Mouse (Mus musculus): Measurements from ENCODE around the gene Adss. TPM values are rescaled to one million over a fixed set of nuclear protein-coding genes. Genes with fewer than 3 reads are reported as not detected.

Gene Adss
- total RNA-seq, 2 experiments from 2014 or later = 14.4 to 21.2 TPM

DNA sequence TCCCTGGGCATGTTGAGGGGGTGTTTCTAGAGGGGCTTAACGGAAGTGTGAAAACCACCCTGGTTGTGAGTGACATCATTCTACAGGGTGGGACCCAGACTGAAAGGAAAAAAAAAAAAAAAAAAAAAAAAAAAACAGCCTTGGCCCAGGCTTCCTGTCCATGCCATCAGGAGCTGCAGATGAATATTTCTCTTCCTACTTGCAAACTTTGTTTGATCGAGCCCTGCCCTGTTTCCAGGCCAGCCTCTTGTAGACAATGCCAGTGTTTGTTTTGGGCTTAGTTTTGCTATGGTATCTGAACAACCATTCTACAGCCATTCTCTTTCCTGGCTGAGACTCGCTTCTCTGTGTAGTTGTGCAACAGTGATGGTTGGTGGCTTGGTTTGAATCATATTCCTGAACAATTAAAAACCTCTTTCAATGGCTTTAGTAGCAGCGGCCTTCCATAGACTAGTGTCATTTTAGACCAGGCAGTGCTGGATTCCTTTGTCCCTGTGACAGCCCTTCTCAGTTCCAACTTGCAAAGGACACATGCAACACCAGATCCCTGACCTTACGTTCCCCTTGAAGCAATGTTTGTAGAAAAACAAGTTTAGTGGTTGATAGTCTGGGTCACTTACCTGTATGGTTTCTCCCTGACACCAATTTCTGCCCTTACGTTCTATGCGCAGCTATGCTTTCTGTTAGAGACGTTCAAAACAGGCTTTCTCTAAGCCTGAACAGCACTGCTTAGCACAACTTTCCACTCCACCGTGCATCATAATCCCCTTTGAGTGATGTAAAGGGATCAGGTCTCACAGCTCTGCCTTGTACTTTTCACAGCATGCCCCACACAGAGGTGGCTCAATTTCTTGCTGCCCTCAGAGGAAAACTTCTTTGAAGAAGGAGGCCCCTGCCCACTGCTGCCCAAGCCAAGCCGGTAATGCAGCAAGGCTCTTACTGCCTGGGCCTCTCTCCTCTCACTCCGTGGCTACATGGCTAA lies 67.0 kb downstream of the Adss start, which contains the start of gene 1700016C15Rik:
Gene 1700016C15Rik (plus strand): TSS at position 772 of the 982 bp plus-strand sequence.
- DNase-seq = no peak

DNA sequence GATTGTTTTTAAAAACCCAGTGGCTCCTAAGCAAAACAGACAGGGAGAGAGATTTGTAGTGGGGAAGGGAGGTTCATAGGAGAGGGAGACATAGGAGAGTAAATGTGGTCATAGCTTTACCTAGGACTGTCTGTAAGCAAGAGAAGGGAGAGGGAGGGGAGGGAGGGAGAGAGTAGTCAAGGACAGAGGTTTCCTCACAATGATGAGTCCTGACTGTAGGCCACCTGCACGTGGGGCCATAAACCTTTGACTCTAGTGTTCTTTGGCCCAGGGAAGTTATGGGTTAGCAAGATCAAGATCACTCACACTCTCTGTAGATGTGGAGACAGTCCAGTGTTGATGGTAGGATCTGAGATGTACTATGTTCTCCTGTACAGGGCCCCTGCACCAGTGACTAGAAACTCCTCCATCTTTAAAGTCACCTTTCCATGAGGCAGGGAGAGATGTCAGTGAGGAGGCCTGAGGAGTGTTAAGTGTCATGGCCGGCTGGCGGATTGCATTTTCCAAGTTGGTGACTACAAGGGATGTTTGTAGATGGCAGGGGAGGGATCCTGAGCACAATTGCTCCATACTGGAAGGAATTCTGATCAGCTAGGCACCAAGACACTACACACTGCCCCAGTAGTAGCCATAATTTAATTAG lies 68.3 kb downstream of the Adss start:
- no peak for DNase-seq

DNA sequence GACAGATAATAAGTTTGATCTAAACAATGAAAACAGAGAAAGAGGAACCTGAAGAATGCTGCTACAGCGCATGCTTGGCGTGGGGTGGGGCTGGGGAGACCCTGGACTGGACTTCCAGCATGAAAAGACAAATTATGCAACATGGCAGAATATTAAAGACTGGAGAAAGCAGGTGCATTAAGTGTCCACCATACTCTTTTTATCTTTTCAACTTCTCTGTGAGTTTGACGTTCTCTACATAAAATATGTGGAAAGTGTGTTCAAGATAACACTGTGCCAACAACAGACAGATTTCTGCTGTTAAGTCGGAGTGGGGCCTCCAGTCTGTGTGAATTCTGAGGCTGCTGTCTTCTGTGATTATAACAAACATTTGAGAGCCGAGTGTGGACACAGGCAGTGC lies 69.4 kb downstream of the Adss start:
- no peak for DNase-seq

DNA sequence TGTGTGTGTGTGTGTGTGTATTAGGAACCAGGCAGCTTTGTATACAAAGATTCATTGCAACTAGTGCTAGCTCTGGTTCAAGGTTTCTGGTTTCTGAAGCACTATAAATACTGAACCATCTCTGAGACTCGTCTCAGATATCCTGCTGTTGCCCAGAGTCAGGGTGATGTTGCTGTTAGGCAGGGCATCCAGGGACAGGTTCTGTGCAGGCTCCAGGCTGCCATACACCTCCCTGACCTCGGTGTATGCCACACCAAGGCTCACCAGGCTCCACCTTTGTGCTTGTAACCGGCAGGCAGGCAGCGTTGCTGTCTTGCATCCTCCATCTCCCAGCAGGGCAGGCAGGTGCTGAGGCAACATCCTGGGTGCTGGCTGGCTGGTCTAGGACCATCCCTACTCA lies 72.5 kb downstream of the Adss start:
- DNase-seq = no peak

DNA sequence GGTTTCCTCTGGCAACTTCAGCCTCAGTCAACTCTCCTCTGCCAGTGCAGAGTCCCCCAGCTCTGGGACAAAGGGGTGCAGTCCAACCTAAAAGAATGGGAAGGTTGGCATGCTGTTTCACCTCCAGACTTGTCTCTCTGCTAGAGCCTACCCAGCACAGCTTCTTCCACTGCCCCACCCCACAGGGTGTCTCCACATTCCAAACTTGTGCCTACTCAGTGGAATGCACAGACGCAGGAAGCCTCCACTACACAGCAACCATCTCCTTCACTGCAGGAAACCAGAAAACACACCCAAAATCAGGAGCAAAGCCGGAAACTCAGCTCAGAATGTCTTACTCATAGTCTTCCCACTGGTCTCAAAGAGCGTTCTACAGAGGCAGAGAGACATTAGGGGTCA lies 77.3 kb downstream of the Adss start:
- no peak for DNase-seq

DNA sequence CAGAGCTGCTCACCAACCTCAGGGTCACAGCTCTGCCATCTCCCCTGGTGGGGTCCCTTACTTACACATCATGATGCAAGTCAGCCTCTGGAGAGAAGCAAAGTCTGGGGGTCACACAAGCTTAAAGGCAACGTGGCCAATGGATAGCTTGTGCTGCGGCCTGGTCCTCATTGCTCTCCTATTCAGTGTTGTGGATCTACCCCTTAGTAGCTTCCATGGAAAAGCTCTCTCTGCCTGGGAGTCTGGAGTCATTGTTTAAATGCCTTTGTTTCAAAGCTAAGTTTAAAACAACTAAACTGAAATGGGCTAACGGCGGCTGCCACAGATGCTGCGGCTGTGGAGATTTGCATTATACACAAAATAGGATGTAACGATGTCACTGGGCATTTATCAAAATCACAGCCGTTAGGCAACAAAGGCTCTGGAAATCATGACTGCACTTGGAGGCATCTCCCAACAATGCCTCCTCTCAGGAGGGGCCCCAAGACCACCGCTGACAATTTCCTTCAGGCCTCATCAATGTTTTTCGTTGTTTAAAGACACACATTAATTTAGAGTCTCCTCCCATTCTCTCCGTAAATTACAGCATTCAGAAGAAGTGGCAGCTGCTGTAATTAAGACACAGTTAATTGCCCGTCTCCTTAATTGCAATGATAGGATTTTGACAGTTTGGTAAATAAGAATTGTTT lies 77.8 kb downstream of the Adss start:
- DNase-seq = no peak

DNA sequence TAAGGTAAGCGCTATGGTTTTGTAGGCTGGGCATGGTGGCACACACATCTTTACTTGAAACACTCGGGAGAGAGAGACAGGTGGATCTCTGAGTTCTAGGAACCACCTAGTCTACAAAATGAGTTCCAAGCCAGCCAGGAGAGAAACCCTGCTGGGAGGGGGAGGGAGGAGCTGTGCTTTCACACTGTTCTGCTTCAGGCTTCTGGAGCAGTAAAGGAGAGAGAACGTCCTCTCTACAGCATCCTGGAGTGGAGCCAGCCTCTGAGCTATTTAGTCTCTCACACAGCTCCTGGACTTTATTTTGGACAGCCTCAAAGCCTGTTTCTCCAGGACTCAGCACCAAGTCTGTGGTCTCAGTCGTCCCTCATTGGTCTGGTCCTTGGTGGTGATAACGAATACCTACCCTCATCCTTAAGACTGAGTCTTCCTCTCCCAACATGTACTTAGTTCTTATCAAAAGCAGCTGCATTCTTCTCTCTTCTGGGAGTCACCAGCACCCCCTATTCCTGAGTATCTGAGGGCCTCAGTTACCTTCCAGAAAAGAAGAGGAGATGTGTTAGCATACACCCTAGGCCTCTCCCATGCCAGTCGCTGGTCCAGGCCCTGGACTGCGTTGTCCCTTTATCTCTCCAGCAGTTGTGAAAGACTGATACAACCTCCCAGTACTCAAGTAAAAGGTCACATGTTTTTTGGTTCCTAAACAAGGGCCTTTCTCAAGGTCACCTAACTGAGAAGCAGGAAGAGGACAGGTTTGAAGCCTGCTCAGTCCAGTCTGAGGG lies 79.1 kb downstream of the Adss start:
- DNase-seq = no peak

DNA sequence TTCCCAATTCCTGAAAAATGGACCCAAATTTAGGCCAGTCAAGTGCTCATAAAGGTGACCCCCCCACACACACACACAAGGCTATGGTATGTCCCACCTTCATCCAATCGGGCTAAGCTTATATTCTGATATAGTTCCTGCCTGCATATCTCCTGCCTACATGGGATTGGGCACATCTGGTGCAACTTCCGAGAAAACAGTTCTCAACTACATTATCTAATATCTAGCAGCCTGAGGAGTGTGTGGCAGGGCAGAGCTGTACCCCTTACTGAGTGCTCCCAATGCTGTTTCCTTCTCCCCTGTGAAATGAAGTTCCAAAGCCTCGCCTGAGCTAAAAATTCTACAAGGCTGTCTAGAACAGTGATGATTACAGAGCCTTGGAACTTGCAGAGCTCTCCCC lies 79.9 kb downstream of the Adss start:
- no peak for DNase-seq

GRCm38 (mm10) chr1:177714397-177715012 lies 81.8 kb downstream of the Adss start:
- no peak for DNase-seq

DNA sequence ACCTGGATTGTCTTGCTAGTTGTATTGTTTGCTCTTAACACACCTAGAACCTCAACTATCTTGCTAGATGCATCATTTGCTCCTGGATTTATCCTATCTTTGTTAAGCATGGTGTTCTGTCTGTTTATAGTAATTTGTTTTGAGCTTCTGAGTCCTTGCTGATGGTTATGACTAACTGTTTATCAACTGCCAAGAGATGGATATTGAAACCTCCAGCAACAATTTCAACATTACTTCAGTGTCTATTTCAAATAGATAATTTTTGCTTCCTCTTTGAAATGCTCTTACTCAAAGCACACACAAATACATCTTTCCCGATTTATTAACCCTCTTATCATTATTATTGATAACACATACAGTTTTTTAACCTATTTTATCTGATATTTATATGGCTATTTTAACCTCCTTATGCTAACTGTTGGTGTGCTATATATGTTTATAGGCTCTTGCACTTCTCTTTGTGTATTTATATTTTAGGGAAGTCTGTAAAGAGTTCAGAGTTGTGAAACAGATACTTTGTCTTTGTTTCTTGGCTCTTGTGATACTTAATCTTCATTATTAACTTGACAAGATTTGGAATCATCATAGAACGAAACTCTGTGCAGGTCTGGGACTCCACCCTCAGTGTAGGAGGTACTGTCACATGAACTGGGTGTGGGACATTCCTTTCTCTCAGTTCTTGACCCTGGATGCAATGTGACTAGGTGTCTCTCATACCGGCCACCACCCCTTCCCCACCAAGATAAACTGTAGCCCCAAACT lies 82.5 kb downstream of the Adss start:
- no peak for DNase-seq

Other genes starting within 250 kb of the Adss start
- under 1 TPM in 1 of 2 experiments, not detected in 1; 0.61 TPM for gene 1700016C15Rik, start 66.7 kb downstream of the Adss start, total RNA-seq (2021)
- gene Catspere2, start 186.9 kb upstream of the Adss start, total RNA-seq (2021) = under 1 TPM; 0.12 to 0.23 TPM